Mouse (Mus musculus) embryonic fibroblast, embryonic 13.5 days (primary cell): ENCODE results near the gene Lysmd1. TPM values are rescaled to one million over a fixed set of nuclear protein-coding genes. Genes with fewer than 3 reads are reported as not detected.
A peak's percentile ranks its signal among the peaks of the same experiment; 100 is the strongest.
"Not testable (repeated sequence)": the region's sequence is repeated elsewhere in the genome, so short reads cannot be mapped to it uniquely, and the experiment has no call there.

ENCODE experiments used
- H3K27ac ChIP-seq: 2 replicates; pipeline ENCODE4 v1.5.1; 2012; ENCODE audit warnings: low read length, control low read depth, inconsistent platforms; ENCODE audit not compliant: insufficient read depth
- H3K4me1 ChIP-seq: 2 replicates; pipeline ENCODE4 v1.6.1; 2011; ENCODE audit warnings: low read length; ENCODE audit not compliant: control insufficient read depth, insufficient read depth
- H3K4me3 ChIP-seq: 2 replicates; pipeline ENCODE4 v1.5.1; 2011; ENCODE audit warnings: mild to moderate bottlenecking, control low read depth, low read length; ENCODE audit not compliant: insufficient read depth
- CTCF ChIP-seq: IDR thresholded peaks from 2 replicates; pipeline ENCODE4 v1.5.1; 2011; ENCODE audit warnings: mild to moderate bottlenecking, control low read depth, low read length, moderate library complexity, borderline replicate concordance; ENCODE audit not compliant: insufficient read depth
- POLR2A ChIP-seq: IDR thresholded peaks from 2 replicates; pipeline ENCODE4 v1.6.1; 2011; ENCODE audit warnings: low read depth, mild to moderate bottlenecking, control low read depth, low read length, moderate library complexity
- polyA plus RNA-seq: library from polyadenylated mRNA; stranded (reverse); fragments of >200 nt; gene quantifications from 2 replicates; pipeline ENCODE4 v1.2.4, GENCODE M21; 2011; ENCODE audit warnings: low read depth; ENCODE audit not compliant: missing spikeins, insufficient read length

Gene Lysmd1
- polyA plus RNA-seq: 5.4 and 5.6 TPM in 2 replicates

DNA sequence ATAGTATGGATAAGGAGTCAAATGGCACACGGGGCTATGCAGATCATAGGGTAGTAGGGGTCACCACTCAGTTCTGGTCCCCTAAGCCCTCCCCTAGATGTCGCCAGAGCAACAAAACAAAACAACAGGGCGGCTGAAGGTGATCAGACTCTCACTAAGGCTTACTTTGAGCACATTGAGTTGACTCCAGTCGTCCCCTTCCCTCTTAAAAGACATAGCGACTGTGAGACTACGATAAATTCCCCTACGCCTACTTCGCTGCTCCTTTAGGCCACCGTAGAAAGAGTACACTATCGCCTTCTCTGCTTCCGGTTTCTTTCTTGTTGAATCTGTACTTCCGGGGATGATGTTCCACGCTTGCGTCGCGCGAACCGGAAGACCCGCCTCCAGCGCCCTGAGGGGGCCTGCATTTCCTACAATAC is at the start of gene Lysmd1, which contains the start of gene Scnm1:
Gene Lysmd1 (plus strand): TSS at position 409 of the 422 bp plus-strand sequence.
Gene Scnm1 (minus strand): TSS at position 332 of the 422 bp plus-strand sequence.
- Histone ChIP-seq H3K4me1 (peaks cover 2% of the 10 kb centered on the region; the same call in 1 of the 2 replicates), H3K4me3 (peak within 1 kb of the TSS; percentile 92), H3K27ac (peak within 1 kb of the TSS; percentile 59; the same call in 1 of the 2 replicates)
- no peak for TF ChIP-seq CTCF
- TF ChIP-seq POLR2A: peak; percentile 65

DNA sequence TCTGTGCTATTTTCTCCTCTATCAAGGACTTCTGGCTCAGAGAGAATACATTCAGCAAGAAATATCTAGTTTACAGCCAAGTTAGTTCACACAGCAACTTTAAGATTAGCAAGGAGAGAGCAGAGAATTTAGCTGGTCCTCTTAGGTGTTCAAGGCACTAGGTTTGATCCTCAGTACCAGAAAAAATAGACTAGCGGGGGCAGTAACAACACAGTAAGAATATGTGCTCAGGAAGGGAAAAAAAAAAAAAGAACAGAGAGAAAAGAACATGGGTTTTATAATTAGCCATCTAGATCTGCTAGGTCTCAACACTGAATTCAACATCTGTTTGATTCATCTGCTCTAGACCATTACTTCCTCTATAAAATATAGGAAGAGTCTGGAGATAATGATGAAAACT is 45.8 kb upstream of the Lysmd1 start:
- TF ChIP-seq POLR2A (no peak), CTCF (no peak)
- H3K27ac ChIP-seq: no peak overlapping the region
- no peaks in the 10 kb centered on the region for H3K4me1 ChIP-seq

GRCm38 (mm10) chr3:95100854-95101253 is 33.0 kb upstream of the Lysmd1 start:
- Histone ChIP-seq H3K4me1 (no peaks in the 10 kb centered on the region; the same call in 1 of the 2 replicates), H3K4me3 (no peak overlapping the region), H3K27ac (no peak overlapping the region)
- TF ChIP-seq POLR2A (no peak), CTCF (no peak)

More for the DNA sequence above, 45.8 kb upstream of the Lysmd1 start:
- no peak overlapping the region for H3K4me3 ChIP-seq

DNA sequence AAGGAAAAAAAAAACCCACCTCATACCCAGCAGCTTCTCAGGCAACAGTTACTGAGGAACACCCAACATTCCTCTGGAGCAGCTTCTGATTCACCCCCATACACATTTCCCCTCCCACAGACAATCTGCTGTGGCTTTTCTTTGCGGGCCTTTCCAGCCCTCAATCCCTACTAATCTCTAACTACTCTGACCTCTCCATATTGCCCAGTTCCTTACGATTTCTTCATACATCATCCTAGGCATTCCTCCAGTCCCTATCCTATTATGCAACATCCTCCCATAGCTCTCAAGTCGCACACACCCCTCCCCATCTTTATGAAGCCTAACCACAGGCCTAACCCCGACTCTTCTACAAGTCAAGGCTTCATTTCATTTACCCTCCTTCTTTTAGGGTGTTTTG is 28.8 kb upstream of the Lysmd1 start:
- Histone ChIP-seq H3K27ac (peak overlapping the region; percentile 99), H3K4me3 (peak overlapping the region; percentile 98), H3K4me1 (no peaks in the 10 kb centered on the region)
- TF ChIP-seq CTCF (no peak), POLR2A (no peak)

- TF ChIP-seq POLR2A: no peak
- no peak for TF ChIP-seq CTCF
- Histone ChIP-seq H3K4me3 (peak overlapping the region; percentile 98), H3K4me1 (no peaks in the 10 kb centered on the region), H3K27ac (peak overlapping the region; percentile 99)
Measured at GRCm38 (mm10) chr3:95105586-95106337, 28.1 kb upstream of the Lysmd1 start.

GRCm38 (mm10) chr3:95106338-95107117 is 27.4 kb upstream of the Lysmd1 start, which contains the start of gene Pip5k1a:
Gene Pip5k1a, minus strand, starts transcription at chr3:95106930.
- Histone ChIP-seq H3K4me3 (peak within 1 kb of the TSS; percentile 98), H3K27ac (peak within 1 kb of the TSS; percentile 82), H3K4me1 (no peaks in the 10 kb centered on the region)
- TF ChIP-seq POLR2A (peak; percentile 73), CTCF (no peak)

- H3K4me1 ChIP-seq, H3K4me3 ChIP-seq: not testable (repeated sequence)
- peak overlapping the region; percentile 60; the same call in 1 of the 2 replicates for H3K27ac ChIP-seq
Measured at GRCm38 (mm10) chr3:95107308-95107707, 26.6 kb upstream of the Lysmd1 start.

- Histone ChIP-seq H3K4me1 (peaks cover 3% of the 10 kb centered on the region), H3K4me3 (no peak overlapping the region), H3K27ac (no peak overlapping the region)
- no peak for TF ChIP-seq POLR2A
- no peak for TF ChIP-seq CTCF
Measured at GRCm38 (mm10) chr3:95107898-95108297, 26.0 kb upstream of the Lysmd1 start.

- no peak for TF ChIP-seq CTCF
- TF ChIP-seq POLR2A: peak; percentile 62
- Histone ChIP-seq H3K4me3 (peak within 1 kb of the TSS; percentile 79), H3K27ac (peak within 1 kb of the TSS; percentile 81)
Measured at GRCm38 (mm10) chr3:95110911-95111726, 22.8 kb upstream of the Lysmd1 start, which contains the start of gene Vps72. Gene Vps72, plus strand, starts transcription at chr3:95111022.

More at GRCm38 (mm10) chr3:95110911-95111726, 22.8 kb upstream of the Lysmd1 start, which contains the start of gene Vps72:
- peaks cover 3% of the 10 kb centered on the region for H3K4me1 ChIP-seq
